Mouse (Mus musculus) heart, embryonic 15.5 days (tissue): ENCODE data around the gene Atp5e. TPM values are rescaled to one million over a fixed set of nuclear protein-coding genes. Genes with fewer than 3 reads are reported as not detected.

Source experiments
- ATAC-seq: fragments of 200-750 bp; cut with Nextera tagmentation; replicated peaks from 2 replicates; pipeline ENCODE4 v1.8.0; 2017; ENCODE audit warnings: low read depth, moderate TSS enrichment; ENCODE audit not compliant: insufficient number of reproducible peaks, insufficient read depth, low FRiP score
- H3K27ac ChIP-seq: fragments of 300-500 bp; sonication (generic); 2 replicates; pipeline ENCODE4 v1.5.1; 2015; ENCODE audit warnings: mild to moderate bottlenecking, inconsistent platforms
- H3K27me3 ChIP-seq: fragments of 300-500 bp; sonication (generic); 2 replicates; pipeline ENCODE4 v1.6.1; 2015; ENCODE audit warnings: inconsistent platforms
- H3K36me3 ChIP-seq: fragments of 300-500 bp; sonication (generic); 2 replicates; pipeline ENCODE4 v1.6.1; 2015; ENCODE audit warnings: mild to moderate bottlenecking, inconsistent platforms
- H3K4me1 ChIP-seq: fragments of 300-500 bp; sonication (generic); replicated peaks from 2 replicates; pipeline ENCODE4 v1.6.1; 2015; ENCODE audit warnings: inconsistent platforms
- H3K4me2 ChIP-seq: fragments of 300-500 bp; sonication (generic); 2 replicates; pipeline ENCODE4 v1.6.1; 2015; ENCODE audit warnings: inconsistent platforms, mild to moderate bottlenecking, moderate library complexity
- H3K4me3 ChIP-seq: fragments of 300-500 bp; sonication (generic); 2 replicates; pipeline ENCODE4 v1.5.1; 2015; ENCODE audit warnings: mild to moderate bottlenecking, inconsistent platforms
- H3K9ac ChIP-seq: fragments of 300-500 bp; sonication (generic); 2 replicates; pipeline ENCODE4 v1.6.1; 2015; ENCODE audit warnings: mild to moderate bottlenecking, inconsistent platforms
- H3K9me3 ChIP-seq: fragments of 300-500 bp; sonication (generic); replicated peaks from 2 replicates; pipeline ENCODE4 v1.6.1; 2016; ENCODE audit warnings: inconsistent platforms
- WGBS: fragments of 180-500 bp; shearing (Covaris S2); methylation state at CpG from one replicate; pipeline ENCODE4 v1.1.7; 2015; ENCODE audit warnings: mixed read lengths; 5-methylcytosine and 5-hydroxymethylcytosine counted together
- polyA plus RNA-seq: library from polyadenylated mRNA; unstranded; fragments of >200 nt; fragmentation: Nextera tagmentation; extraction: Ambion mirVana; gene quantifications from 2 replicates; pipeline ENCODE4 v1.2.1, GENCODE M21; 2015

Gene Atp5e
- polyA plus RNA-seq, 1 experiment from 2014 or later: 1,283 TPM

DNA sequence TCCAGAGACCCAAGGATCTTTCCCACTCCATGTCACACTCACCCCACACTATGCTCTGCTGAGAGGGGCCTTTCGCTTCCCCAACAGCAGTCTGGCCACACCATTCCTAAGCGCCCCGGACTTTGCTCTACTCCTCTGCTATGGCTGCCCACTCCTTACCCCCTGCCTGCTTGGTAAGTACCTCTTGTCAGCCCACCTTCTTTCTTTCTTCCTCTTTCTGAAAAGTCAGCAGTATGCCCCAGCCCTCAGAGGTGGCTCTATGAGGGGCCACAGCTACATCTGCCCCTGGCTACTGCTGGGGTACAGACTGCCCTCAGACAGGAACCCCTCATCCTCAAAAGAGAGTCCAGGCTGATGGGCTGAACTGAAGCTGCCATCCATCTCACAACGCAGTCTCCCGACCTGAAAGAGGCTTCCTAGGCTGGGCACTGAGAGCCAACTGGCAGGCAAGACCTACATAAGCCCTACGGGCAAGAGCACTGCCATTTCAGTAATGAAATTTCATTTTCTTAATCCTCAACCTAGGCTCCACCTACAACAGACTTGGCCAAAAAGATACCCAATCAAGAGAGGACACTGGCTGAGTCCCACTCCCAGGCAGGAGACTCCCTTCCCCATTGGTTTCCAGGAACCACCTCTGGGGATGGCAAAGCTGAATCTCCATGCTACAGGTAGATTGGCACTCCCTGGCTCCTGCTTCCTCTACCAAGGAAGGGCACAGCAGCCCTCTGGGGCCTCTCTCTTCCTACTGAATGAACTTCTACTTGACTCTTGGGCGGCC, 26.8 kb downstream of the Atp5e start:
- Histone ChIP-seq H3K4me3 (peak overlapping the region; percentile 65; the same call in 1 of the 2 replicates), H3K27me3 (no peaks in the 10 kb centered on the region), H3K36me3 (peaks cover 8% of the 10 kb centered on the region; the same call in 1 of the 2 replicates), H3K27ac (no peak overlapping the region), H3K4me2 (peak overlapping the region; percentile 80; the same call in 1 of the 2 replicates), H3K4me1 (peaks cover 27% of the 10 kb centered on the region), H3K9me3 (no peaks in the 10 kb centered on the region), H3K9ac (no peak overlapping the region)
- 93% methylated on average over 7 of the region's 7 CpGs for WGBS
- no peak for ATAC-seq

DNA sequence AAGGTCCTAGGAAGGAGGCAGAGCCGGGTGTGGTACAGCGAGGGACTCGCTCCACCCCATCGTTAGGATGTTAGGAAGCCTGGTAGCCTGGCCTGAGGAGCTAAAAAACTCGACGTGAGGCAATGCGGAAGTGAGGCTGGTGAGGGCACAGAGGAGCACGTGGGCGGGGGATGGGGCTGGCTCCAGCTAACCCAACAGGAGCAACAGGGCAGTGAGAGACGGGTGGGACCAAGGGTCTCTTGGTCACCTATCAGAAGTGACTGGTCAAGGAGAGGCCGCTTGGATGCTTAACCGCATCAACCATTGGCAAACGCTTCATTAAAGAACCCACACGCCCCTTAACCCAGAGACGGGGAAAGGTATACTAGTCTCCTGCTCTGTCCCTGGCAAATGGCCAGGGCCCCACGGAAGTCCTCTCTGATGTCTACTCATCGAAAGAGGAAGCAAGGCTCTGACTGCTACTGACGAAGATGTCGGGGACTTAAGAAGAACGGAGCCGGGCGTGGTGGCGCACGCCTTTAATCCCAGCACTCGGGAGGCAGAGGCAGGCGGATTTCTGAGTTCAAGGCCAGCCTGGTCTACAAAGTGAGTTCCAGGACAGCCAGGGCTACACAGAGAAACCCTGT, 27.7 kb downstream of the Atp5e start:
- no peak overlapping the region for H3K27ac ChIP-seq
- WGBS: 87% methylated on average over 26 of the region's 26 CpGs
- no peak overlapping the region for H3K9ac ChIP-seq
- no peak for ATAC-seq
- no peak overlapping the region for H3K4me2 ChIP-seq
- H3K27me3 ChIP-seq: no peaks in the 10 kb centered on the region
- peaks cover 27% of the 10 kb centered on the region for H3K4me1 ChIP-seq
- peaks cover 8% of the 10 kb centered on the region; the same call in 1 of the 2 replicates for H3K36me3 ChIP-seq
- no peaks in the 10 kb centered on the region for H3K9me3 ChIP-seq
- H3K4me3 ChIP-seq: no peak overlapping the region

DNA sequence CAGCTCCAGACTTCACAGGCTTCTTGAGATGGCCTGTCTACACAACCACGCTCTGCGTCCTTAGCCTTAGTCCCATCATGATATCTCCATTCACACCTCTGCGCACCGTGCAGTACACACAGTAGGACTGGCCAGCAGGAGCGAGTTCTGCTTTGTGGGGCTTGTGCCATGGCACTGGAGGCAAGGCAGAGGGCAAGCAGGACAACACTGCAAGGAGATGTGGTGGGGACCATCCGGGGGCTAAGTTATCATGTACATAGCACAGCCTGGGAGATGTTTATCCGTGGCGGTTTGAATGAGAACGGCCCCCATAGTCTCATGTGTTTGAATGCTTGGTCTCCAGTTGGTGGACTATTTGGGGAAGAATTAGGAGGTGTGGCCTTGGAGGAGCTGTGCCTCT, 29.0 kb downstream of the Atp5e start:
- Histone ChIP-seq H3K27ac (no peak overlapping the region), H3K9me3 (no peaks in the 10 kb centered on the region), H3K27me3 (no peaks in the 10 kb centered on the region), H3K4me1 (peaks cover 27% of the 10 kb centered on the region), H3K9ac (no peak overlapping the region), H3K4me2 (no peak overlapping the region), H3K4me3 (no peak overlapping the region), H3K36me3 (peaks cover 11% of the 10 kb centered on the region; the same call in 1 of the 2 replicates)
- ATAC-seq: no peak
- 94% methylated on average over 9 of the region's 9 CpGs for WGBS

DNA sequence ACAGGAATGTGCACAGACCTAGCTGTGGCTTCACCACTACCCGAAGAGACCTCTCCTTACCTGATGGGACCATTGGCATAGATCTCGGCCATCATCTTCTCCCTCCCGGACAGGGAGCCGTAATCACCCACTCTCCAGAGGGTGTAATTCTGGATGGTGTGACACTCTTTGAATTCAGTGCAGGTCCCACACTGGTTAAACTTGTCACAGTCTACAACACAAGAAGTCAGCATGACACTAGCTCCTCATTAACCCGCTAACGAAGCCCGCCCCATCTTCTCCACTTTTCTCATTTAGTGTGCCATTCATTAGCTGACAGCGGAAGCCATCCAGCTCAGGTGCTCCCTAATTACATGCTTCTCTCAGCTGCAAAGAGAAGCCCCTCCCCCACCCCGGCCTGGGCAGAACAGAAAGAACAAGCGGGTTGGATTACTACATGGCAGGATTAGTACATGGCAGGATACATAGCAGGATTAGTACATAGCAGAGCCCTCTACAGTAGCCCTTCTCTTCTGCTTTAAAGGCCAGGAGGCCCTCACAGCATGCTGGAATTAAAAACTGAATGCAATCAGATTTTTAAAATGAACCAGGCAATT, 34.8 kb downstream of the Atp5e start:
- ATAC-seq: no peak
- Histone ChIP-seq H3K4me3 (no peak overlapping the region), H3K36me3 (peaks cover 63% of the 10 kb centered on the region), H3K9ac (no peak overlapping the region), H3K27ac (no peak overlapping the region), H3K4me1 (no peaks in the 10 kb centered on the region), H3K4me2 (no peak overlapping the region), H3K27me3 (no peaks in the 10 kb centered on the region), H3K9me3 (no peaks in the 10 kb centered on the region)
- WGBS: 87% methylated on average over 10 of the region's 10 CpGs

DNA sequence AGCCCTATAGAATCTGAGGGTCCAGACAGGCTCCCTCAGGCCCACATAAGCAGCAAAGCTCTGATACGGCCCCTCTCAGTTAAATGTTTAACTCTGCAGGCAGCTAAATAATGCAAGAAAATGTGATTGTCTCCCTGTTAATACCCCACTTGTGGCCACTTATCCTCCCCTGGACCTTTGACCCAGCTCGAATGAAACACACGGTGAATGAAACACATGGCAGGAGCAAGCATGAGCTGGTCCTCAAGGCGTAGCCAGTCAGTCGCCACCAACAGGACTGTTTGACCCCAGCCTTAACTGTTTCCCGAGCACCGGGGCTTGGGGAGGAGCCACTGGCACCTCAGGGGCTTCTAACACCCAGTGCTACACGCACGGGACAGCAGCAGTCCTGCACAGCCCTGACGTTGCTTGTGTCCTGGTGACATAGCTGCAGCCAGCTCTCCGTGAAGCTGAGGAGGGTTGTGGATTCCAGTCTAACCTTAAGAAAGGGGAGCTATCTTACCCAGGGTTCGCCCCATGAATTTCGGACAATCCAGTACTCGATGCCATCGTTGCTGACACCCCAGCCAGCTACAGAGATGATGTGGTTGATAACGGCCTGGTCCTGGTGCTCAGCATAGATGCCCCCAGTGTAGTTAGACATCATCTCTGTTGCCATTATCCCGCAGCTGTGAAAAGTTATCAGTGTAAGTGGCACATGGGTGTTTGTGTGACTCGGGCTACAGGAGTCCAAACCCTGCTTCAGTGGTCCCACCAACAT, 35.6 kb downstream of the Atp5e start:
- no peaks in the 10 kb centered on the region for H3K27me3 ChIP-seq
- H3K4me1 ChIP-seq: no peaks in the 10 kb centered on the region
- no peak for ATAC-seq
- no peak overlapping the region for H3K27ac ChIP-seq
- no peak overlapping the region for H3K4me3 ChIP-seq
- 80% methylated on average over 18 of the region's 18 CpGs for WGBS
- no peak overlapping the region for H3K4me2 ChIP-seq
- H3K36me3 ChIP-seq: peaks cover 68% of the 10 kb centered on the region
- no peak overlapping the region for H3K9ac ChIP-seq
- no peaks in the 10 kb centered on the region for H3K9me3 ChIP-seq

DNA sequence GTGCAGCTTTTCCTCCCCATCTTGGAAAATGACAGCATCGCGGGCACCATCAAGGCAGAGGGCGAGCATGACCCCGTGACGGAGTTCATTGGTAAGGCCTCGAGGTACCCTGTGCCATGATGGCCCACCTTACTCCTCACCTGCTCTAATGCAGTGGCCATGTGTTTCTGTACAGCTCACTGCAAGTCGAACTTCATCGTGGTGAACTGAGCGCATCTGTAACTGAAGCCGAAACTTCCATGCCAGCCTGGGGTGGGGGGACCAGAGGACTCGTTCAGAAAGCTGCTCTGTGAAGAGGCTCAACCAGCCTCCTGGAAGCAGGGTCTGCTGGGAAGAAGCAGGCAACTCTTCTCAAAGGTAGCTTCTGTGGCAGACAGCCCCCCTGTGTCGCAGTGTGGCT, 37.0 kb downstream of the Atp5e start:
- WGBS: 90% methylated on average over 12 of the region's 12 CpGs
- H3K9ac ChIP-seq: no peak overlapping the region
- H3K27me3 ChIP-seq: no peaks in the 10 kb centered on the region
- no peaks in the 10 kb centered on the region for H3K4me1 ChIP-seq
- peaks cover 78% of the 10 kb centered on the region for H3K36me3 ChIP-seq
- no peak for ATAC-seq
- no peak overlapping the region for H3K4me3 ChIP-seq
- no peak overlapping the region for H3K27ac ChIP-seq
- H3K4me2 ChIP-seq: no peak overlapping the region
- no peaks in the 10 kb centered on the region for H3K9me3 ChIP-seq

DNA sequence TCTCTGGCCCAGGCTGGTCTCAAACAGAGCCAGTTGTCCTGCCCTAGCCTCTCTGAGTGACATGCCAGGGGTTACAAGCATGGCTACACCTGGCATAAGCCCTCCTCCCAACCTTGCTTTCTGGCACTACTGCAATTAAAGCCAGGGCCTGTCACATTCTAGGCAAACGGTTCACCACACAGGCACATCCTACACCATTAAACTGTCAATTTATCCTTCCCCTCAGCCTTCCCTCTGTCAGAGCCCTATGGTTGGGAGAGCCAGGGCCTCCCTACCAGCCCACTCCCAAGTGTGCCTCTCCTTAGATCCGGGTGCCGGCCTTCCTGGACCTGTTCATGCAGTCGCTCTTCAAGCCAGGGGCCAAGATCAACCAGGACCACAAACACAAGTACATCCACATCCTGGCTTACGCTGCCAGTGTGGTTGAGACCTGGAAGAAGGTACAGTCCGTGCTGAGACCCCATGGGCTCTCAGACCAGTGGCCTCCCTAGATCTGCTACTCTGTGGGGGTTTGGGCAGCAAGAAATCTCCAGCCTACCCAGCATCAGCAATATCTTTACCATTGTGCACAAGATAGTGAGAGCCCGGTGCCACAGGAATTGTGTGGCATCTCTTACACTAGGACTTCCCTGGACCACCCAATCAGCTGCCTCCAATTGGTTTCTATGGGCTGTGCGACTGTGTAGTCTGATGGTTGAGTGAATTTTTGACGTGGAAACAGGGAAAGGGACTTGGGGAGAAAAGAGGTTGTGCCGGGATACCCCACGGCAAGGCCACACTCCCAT, 39.4 kb downstream of the Atp5e start:
- H3K9ac ChIP-seq: no peak overlapping the region
- no peaks in the 10 kb centered on the region for H3K27me3 ChIP-seq
- H3K4me3 ChIP-seq: no peak overlapping the region
- 86% methylated on average over 11 of the region's 11 CpGs for WGBS
- no peaks in the 10 kb centered on the region for H3K9me3 ChIP-seq
- no peak overlapping the region for H3K27ac ChIP-seq
- H3K36me3 ChIP-seq: peaks cover 77% of the 10 kb centered on the region
- H3K4me2 ChIP-seq: no peak overlapping the region
- H3K4me1 ChIP-seq: no peaks in the 10 kb centered on the region
- no peak for ATAC-seq

DNA sequence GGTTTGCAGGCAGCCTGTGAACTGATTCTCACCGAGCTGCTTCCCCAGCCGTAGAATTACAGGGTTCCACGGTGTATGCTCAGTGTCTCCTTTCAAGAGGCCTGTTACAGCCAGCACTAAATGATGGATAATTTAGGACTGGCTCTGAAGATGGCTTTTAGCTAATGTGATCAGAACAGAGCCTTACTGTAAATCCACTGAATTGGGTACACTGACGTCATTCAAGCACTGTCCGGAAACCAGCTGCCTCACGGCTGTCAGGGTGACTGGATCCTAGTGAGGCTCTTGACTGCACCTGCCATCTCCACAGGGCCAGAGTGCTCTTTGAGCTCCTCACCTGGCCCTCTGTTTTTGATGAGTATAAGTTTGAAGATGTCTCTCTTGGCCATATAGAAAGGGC, 42.8 kb downstream of the Atp5e start:
- Histone ChIP-seq H3K9ac (no peak overlapping the region), H3K9me3 (no peaks in the 10 kb centered on the region), H3K4me1 (peaks cover 9% of the 10 kb centered on the region), H3K4me3 (no peak overlapping the region), H3K27me3 (no peaks in the 10 kb centered on the region), H3K36me3 (peaks cover 43% of the 10 kb centered on the region), H3K27ac (no peak overlapping the region), H3K4me2 (no peak overlapping the region)
- 88% methylated on average over 6 of the region's 6 CpGs for WGBS
- ATAC-seq: no peak; the same call in 1 of the 2 replicates

DNA sequence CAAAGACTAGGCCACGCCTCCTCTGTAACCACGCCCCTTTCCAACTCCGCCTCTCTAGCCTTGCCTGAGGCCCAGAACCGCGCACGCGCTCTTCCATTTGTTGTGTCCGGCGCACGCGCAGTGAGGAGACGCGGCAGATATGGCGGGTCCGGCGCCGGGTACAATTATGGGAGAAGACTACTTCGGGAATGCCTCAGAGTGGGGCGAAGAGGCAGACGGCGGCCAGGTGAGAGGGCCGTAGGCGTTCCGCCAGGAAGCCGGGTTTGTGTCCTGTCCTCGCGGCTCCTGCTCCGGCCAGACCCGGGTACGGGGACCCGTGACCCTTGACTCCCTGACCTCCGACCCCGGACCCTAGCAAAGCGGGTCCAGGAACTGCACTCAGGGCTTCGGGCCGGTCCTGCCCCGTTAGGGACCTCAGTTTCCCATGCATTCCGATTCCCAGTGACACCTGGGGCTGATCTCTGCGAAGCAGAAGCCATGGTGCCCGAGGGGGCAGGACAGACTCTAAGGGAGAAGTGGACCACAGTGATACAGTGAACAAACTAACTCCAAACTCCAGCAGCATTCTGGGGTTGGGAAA, 48.1 kb downstream of the Atp5e start, which contains the start of gene Nelfcd:
TSS of gene Nelfcd (plus strand) at position 74 of the 580 bp plus-strand sequence.
- Histone ChIP-seq H3K4me2 (peak within 1 kb of the TSS; percentile 70), H3K27me3 (no peaks in the 10 kb centered on the region), H3K27ac (peak within 1 kb of the TSS; percentile 24; the same call in 1 of the 2 replicates), H3K36me3 (no peaks in the 10 kb centered on the region), H3K9ac (peak within 1 kb of the TSS; percentile 87), H3K4me3 (peak within 1 kb of the TSS; percentile 90), H3K4me1 (peaks cover 10% of the 10 kb centered on the region), H3K9me3 (no peaks in the 10 kb centered on the region)
- under 1% methylated on average over 40 of the region's 40 CpGs for WGBS
- ATAC-seq: peak; percentile 91

DNA sequence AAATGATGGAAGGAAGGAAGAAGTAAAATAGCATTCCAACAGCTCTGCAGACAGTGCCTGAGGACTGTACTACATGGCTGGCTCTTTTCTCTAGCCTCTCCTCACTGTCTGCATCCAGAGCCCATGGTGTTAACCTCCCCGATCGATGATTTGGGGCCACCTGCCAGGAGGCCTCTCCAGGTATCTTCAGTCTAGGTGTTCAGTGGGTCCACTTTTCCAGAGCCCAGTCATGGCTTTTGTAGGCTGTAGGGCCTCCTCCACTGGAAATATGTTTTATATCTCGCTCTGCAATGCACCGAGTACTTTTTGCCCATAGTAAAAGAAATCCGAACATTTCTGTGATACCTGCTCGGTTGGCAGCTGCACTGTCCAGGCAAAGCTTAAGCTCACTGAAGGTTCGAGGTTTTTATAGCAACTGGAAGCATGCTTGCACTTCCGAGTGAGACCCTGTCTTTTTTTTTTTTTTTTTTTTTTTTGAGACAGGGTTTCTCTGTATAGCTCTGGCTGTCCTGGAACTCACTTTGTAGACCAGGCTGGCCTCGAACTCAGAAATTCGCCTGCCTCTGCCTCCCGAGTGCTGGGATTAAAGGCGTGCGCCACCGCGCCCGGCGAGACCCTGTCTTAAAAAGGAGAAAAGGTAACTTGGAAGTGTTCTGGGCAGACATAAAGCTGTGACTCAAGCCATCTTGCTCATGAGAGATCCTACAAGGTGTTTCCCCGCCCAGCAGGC, 48.7 kb downstream of the Atp5e start:
- Histone ChIP-seq H3K9ac (no peak overlapping the region), H3K4me1 (peaks cover 10% of the 10 kb centered on the region), H3K27me3 (no peaks in the 10 kb centered on the region), H3K4me2 (peak overlapping the region; percentile 70), H3K27ac (no peak overlapping the region), H3K4me3 (peak overlapping the region; percentile 90), H3K36me3 (no peaks in the 10 kb centered on the region), H3K9me3 (no peaks in the 10 kb centered on the region)
- 0 out of 2 replicates have a peak, but pooled peaks have one; percentile 1 for ATAC-seq
- WGBS: 43% methylated on average over 18 of the region's 18 CpGs
